Mouse (Mus musculus): ENCODE measurements at regions not wholly inside any gene's neighbourhood (a gene's known extent, or its start where the extent isn't known, plus 50 kb on each side); places are given as distances from the start of the nearest gene placed in this dataset.

DNA sequence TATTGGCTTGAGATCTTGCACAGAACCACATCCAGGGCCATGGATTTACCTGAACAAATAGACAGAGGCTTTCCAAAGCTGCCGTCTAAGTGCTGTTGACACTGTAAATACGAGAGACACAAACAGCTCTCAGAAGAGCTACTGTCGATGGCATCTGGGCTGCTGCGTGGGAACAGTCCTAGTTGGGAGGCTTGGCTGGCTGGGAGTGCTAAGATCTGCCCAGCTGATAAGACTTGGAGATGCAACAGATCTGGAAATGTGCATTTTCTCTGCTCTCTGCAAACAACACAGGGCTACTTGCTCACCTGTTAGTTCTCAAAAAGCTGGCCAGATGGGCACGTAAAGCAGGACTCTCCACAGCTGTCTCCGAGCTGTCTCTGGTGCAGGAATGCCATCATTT, 78.8 kb downstream of the Thnsl2 start:
- TF ChIP-seq TAL1 (conservative IDR thresholded peaks at IDR 0.05; ENCODE audit: low read depth, low read length) (no peak), CTCF (IDR thresholded peaks at IDR 0.05; ENCODE audit: low read depth, low read length) (no peak), GATA1 (IDR thresholded peaks at IDR 0.05; ENCODE audit: borderline replicate concordance, low read length) (no peak), POLR2AphosphoS5 (IDR thresholded peaks at IDR 0.05; ENCODE audit: insufficient replicate concordance, low read depth, low read length) (no peak), GATA2 (IDR thresholded peaks at IDR 0.05; ENCODE audit: borderline replicate concordance, low read depth, low read length) (no peak)
